Mouse (Mus musculus): ENCODE measurements around the gene Prpf40a. TPM values are rescaled to one million over a fixed set of nuclear protein-coding genes. Genes with fewer than 3 reads are reported as not detected.

Prpf40a gene
- polyA plus RNA-seq, 1 experiment from 2014 or later = 186 TPM

GRCm38 (mm10) chr2:53173966-53174365 lies 17.1 kb downstream of the Prpf40a start:
- H3K27ac ChIP-seq (ENCODE audit: low read depth) = no peak overlapping the region
- H3K4me3 ChIP-seq (ENCODE audit: low read depth, low read length) = no peak overlapping the region
- H3K4me2 ChIP-seq = no peak overlapping the region
- no peaks in the 10 kb centered on the region for H3K9me3 ChIP-seq (ENCODE audit: low read depth, low read length)
- no peak for ATAC-seq (ENCODE audit: insufficient read depth)
- no peaks in the 10 kb centered on the region for H3K4me1 ChIP-seq (ENCODE audit: insufficient read depth)
- TF ChIP-seq CTCF (IDR thresholded peaks at IDR 0.05; ENCODE audit: low read depth) = no peak
- no peaks in the 10 kb centered on the region for H3K27me3 ChIP-seq (ENCODE audit: insufficient read depth, low read length)
- no peak overlapping the region for H3K9ac ChIP-seq
- H3K36me3 ChIP-seq (ENCODE audit: insufficient read depth) = peaks cover 25% of the 10 kb centered on the region
- DNase-seq = no peak

GRCm38 (mm10) chr2:53146852-53147251 lies 44.2 kb downstream of the Prpf40a start:
- H3K27me3 ChIP-seq (ENCODE audit: insufficient read depth, low read length) = no peaks in the 10 kb centered on the region
- no peak for TF ChIP-seq CTCF (IDR thresholded peaks at IDR 0.05; ENCODE audit: low read depth)
- H3K4me3 ChIP-seq (ENCODE audit: low read depth, low read length) = no peak overlapping the region
- H3K27ac ChIP-seq (ENCODE audit: low read depth) = no peak overlapping the region
- no peak overlapping the region for H3K9ac ChIP-seq
- H3K9me3 ChIP-seq (ENCODE audit: low read depth, low read length) = no peaks in the 10 kb centered on the region
- peaks cover 63% of the 10 kb centered on the region for H3K36me3 ChIP-seq (ENCODE audit: insufficient read depth)
- H3K4me1 ChIP-seq (ENCODE audit: insufficient read depth) = no peaks in the 10 kb centered on the region
- ATAC-seq (ENCODE audit: insufficient read depth) (no peak), DNase-seq (no peak)
- H3K4me2 ChIP-seq = no peak overlapping the region

DNA sequence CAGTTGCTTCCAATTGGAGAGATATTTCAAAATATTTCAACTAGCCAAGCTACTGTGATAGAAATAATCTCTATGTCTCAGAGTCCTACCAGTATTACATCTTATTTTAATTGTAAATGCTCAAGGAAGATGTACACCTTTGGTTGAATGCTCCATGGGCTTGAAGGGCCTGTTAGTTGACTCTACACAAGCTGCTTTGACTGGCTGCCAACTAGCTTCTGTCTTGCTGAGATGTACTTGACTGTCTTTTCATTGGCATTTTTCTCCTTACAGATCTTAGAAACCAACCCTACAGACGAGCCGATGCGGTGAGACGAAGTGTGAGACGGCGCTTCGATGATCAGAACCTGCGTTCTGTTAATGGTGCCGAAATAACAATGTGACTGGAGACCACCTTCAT lies 59.5 kb downstream of the Prpf40a start:
- no peaks in the 10 kb centered on the region for H3K9me3 ChIP-seq (ENCODE audit: low read depth, low read length)
- peaks cover 11% of the 10 kb centered on the region for H3K36me3 ChIP-seq (ENCODE audit: insufficient read depth)
- no peak overlapping the region for H3K4me2 ChIP-seq
- no peak overlapping the region for H3K27ac ChIP-seq (ENCODE audit: low read depth)
- WGBS = 93% methylated on average over 9 of the region's 9 CpGs
- ATAC-seq (ENCODE audit: insufficient read depth) = no peak
- no peak overlapping the region for H3K4me3 ChIP-seq (ENCODE audit: low read depth, low read length)
- no peaks in the 10 kb centered on the region for H3K4me1 ChIP-seq (ENCODE audit: insufficient read depth)
- H3K27me3 ChIP-seq (ENCODE audit: insufficient read depth, low read length) = no peaks in the 10 kb centered on the region
- H3K9ac ChIP-seq = no peak overlapping the region
- DNase-seq = no peak
- TF ChIP-seq CTCF (IDR thresholded peaks at IDR 0.05; ENCODE audit: low read depth) = no peak

GRCm38 (mm10) chr2:53129070-53129469 lies 62.0 kb downstream of the Prpf40a start:
- H3K4me1 ChIP-seq (ENCODE audit: insufficient read depth) = no peaks in the 10 kb centered on the region
- no peak overlapping the region for H3K27ac ChIP-seq (ENCODE audit: low read depth)
- H3K27me3 ChIP-seq (ENCODE audit: insufficient read depth, low read length) = no peaks in the 10 kb centered on the region
- H3K9me3 ChIP-seq (ENCODE audit: low read depth, low read length) = no peaks in the 10 kb centered on the region
- no peak for ATAC-seq (ENCODE audit: insufficient read depth)
- no peak overlapping the region for H3K9ac ChIP-seq
- WGBS = 65% methylated on average over 6 of the region's 6 CpGs
- TF ChIP-seq CTCF (IDR thresholded peaks at IDR 0.05; ENCODE audit: low read depth) = no peak
- no peak for DNase-seq
- H3K36me3 ChIP-seq (ENCODE audit: insufficient read depth) = peaks cover 12% of the 10 kb centered on the region
- H3K4me3 ChIP-seq (ENCODE audit: low read depth, low read length) = no peak overlapping the region
- no peak overlapping the region for H3K4me2 ChIP-seq

DNA sequence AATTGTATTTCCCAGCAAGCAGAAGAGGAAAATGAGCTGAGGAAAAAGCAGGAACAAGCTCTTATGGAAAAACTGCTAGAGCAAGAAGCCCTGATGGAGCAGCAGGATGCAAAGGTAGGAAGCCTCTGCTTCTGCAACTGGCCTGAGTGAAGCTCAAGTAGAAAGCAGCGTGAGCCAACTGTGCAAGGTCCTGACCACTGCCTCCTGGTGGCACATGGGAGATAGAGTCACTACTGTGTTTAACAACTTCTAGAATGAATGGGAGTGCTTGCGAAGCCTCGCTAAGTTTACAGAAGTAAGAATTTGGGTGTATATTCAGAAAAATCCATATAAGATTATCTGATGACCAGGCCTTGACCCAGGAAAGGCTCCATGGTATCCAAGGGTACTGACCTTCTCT lies 65.1 kb downstream of the Prpf40a start:
- H3K9me3 ChIP-seq (ENCODE audit: low read depth, low read length) = no peaks in the 10 kb centered on the region
- no peak for ATAC-seq (ENCODE audit: insufficient read depth)
- no peak overlapping the region for H3K27ac ChIP-seq (ENCODE audit: low read depth)
- no peaks in the 10 kb centered on the region for H3K27me3 ChIP-seq (ENCODE audit: insufficient read depth, low read length)
- H3K9ac ChIP-seq = no peak overlapping the region
- H3K4me3 ChIP-seq (ENCODE audit: low read depth, low read length) = no peak overlapping the region
- peaks cover 7% of the 10 kb centered on the region for H3K36me3 ChIP-seq (ENCODE audit: insufficient read depth)
- 77% methylated on average over 3 of the region's 3 CpGs for WGBS
- DNase-seq = peak; percentile 25
- H3K4me2 ChIP-seq = no peak overlapping the region
- no peaks in the 10 kb centered on the region for H3K4me1 ChIP-seq (ENCODE audit: insufficient read depth)
- peak; percentile 36; the same call in 1 of the 2 replicates for TF ChIP-seq CTCF (IDR thresholded peaks at IDR 0.05; ENCODE audit: low read depth)

DNA sequence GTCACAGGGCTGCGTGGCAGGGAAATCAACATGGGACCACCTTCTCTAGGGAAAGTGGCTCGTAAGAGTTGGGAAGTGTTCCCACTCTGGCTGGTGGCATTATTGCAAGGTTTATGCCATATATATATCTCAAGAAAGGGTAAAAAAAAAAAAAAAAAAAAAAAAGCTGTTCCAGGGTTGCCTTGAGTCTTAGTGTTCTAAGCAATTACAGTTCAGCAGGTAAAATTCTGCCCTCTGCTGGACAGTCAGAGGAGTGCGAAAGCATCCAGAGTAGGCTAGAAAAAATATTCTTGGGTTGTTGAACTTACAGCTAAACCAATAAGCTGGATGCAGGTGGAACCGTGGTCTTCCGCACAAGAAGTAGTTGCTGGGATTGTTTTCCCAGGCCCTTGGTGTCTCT lies 69.3 kb downstream of the Prpf40a start:
- H3K9me3 ChIP-seq (ENCODE audit: low read depth, low read length) = no peaks in the 10 kb centered on the region
- H3K9ac ChIP-seq = no peak overlapping the region
- no peak overlapping the region for H3K4me2 ChIP-seq
- H3K27me3 ChIP-seq (ENCODE audit: insufficient read depth, low read length) = no peaks in the 10 kb centered on the region
- no peak overlapping the region for H3K27ac ChIP-seq (ENCODE audit: low read depth)
- WGBS = 61% methylated on average over 5 of the region's 5 CpGs
- TF ChIP-seq CTCF (IDR thresholded peaks at IDR 0.05; ENCODE audit: low read depth) = peak; percentile 75
- DNase-seq (peak; percentile 82), ATAC-seq (ENCODE audit: insufficient read depth) (peak; percentile 35; the same call in 1 of the 2 replicates)
- no peaks in the 10 kb centered on the region for H3K4me1 ChIP-seq (ENCODE audit: insufficient read depth)
- peaks cover 13% of the 10 kb centered on the region for H3K36me3 ChIP-seq (ENCODE audit: insufficient read depth)
- no peak overlapping the region for H3K4me3 ChIP-seq (ENCODE audit: low read depth, low read length)

GRCm38 (mm10) chr2:53108547-53108946 lies 82.5 kb downstream of the Prpf40a start:
- Histone ChIP-seq H3K27ac (ENCODE audit: low read depth) (no peak overlapping the region), H3K27me3 (ENCODE audit: insufficient read depth, low read length) (no peaks in the 10 kb centered on the region), H3K4me1 (ENCODE audit: insufficient read depth) (no peaks in the 10 kb centered on the region), H3K9ac (no peak overlapping the region), H3K4me2 (no peak overlapping the region), H3K4me3 (ENCODE audit: low read depth, low read length) (no peak overlapping the region), H3K36me3 (ENCODE audit: insufficient read depth) (peaks cover 15% of the 10 kb centered on the region; the same call in 1 of the 2 replicates), H3K9me3 (ENCODE audit: low read depth, low read length) (no peaks in the 10 kb centered on the region)
- no peak for TF ChIP-seq CTCF (IDR thresholded peaks at IDR 0.05; ENCODE audit: low read depth)
- ATAC-seq (ENCODE audit: insufficient read depth) (no peak), DNase-seq (no peak)
- WGBS = 76% methylated on average over 5 of the region's 5 CpGs

- Histone ChIP-seq H3K9me3 (ENCODE audit: low read depth, low read length) (no peaks in the 10 kb centered on the region), H3K9ac (no peak overlapping the region), H3K4me3 (ENCODE audit: low read depth, low read length) (no peak overlapping the region), H3K27me3 (ENCODE audit: insufficient read depth, low read length) (no peaks in the 10 kb centered on the region), H3K4me2 (no peak overlapping the region), H3K4me1 (ENCODE audit: insufficient read depth) (no peaks in the 10 kb centered on the region), H3K36me3 (ENCODE audit: insufficient read depth) (peaks cover 12% of the 10 kb centered on the region; the same call in 1 of the 2 replicates), H3K27ac (ENCODE audit: low read depth) (no peak overlapping the region)
- ATAC-seq (ENCODE audit: insufficient read depth) = peak; percentile 50; the same call in 1 of the 2 replicates
- peak; percentile 48 for DNase-seq
- TF ChIP-seq CTCF (IDR thresholded peaks at IDR 0.05; ENCODE audit: low read depth) = no peak
- 65% methylated on average over 8 of the region's 8 CpGs for WGBS
These were observed 84.6 kb downstream of the Prpf40a start for GRCm38 (mm10) chr2:53106472-53106871.
